Mouse (Mus musculus) skeletal muscle tissue, adult 2 months (tissue): ENCODE data around the gene Strn4.

Experiments used
- DNase-seq: peaks from one replicate; pipeline ENCODE4 v3.0.0-alpha.2; 2012; ENCODE audit warnings: low read depth, low spot score

The Strn4 gene

DNA sequence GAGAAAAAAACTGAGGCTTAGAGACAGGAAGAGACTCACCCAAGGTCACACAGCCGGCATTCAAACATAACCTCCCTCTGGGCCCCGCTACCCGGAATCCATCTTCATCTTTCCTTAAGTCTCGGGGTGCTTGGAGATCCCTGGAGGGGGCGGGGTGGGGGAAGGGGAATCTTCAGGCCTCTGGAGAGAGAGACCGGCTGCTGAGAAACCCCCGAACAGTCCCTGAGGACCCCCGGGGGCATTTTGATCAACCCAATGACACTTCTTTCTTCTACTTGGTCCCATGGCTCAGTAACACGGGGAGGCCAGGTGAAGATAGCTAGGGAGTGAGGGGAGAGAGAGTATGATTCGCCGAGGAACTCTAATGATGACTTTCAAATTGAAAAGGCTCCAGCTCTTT, 60.3 kb downstream of the Strn4 start:
- DNase-seq, result no peak

DNA sequence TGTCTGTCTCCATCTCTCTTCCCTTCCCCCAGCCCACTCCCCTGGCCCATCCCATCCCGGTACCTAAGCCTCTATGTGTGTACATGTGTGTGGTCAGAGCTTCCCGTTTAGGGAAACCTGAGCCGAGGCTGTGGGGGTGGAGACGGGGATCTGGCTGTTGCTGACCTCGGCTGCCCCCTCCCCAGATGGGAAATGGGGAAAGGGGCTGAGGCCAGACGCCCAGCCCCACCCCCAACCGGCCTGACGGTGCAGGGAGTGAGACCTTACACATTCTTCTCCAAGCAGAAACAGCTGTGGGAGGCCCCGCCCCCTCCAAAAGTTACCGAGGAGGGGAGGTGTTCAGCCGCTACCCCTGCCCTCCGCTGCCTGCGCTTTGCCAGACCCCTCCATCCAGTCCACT, 60.9 kb downstream of the Strn4 start:
- DNase-seq, result no peak

DNA sequence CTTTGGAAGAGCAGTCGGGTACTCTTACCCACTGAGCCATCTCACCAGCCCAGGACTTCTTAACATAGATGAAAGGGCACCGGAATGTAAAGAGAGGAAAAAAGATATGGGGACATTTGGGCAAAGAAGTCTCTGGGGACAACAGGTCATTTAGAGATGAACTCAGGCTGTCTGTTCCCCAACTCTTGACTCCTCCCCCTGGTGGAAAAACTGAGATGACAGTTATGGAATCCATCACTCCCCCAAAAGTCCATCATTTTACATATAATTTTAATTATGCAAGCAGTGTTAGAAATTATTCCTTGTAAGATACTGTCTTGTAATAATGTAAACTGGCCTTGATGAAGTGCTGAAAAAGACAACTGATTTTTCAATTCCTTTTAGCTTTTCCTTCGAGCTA, 62.0 kb downstream of the Strn4 start:
- DNase-seq, result no peak

DNA sequence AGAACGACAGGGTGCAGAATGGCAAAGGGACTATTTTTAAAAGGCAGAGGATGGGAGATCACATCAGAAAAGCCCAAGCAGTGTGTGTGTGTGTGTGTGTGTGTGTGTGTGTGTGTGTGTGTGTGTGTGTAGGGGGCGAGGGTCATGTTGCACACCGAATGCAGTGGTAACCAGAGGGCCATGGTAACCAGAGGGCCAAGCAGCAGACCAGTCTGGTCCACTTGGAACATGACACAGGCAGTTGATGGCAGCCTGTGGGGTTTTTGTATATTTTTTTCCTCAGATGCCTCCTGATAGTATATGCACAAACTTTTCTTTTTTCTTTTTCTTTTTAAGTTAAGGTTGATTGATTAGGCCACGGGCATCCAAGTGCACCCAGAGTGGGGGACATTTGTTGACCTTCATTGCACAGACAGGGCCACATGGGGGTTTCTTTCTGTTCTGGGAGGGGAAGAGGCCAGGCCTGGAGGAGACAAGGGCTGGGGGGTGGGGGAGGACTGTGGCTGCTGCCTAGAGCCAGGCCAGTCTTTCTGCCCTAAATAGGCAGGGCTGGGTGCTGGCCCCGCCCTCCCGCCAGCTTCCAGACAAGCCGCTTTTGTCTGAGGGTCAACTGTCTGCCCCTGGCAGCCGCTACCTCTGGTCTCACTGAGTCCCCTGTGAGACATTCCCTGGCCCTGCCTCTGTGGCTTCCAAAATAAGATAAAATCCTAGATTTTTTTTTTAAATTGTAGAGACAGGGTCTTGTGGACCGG, 64.3 kb downstream of the Strn4 start:
- DNase-seq, result no peak

DNA sequence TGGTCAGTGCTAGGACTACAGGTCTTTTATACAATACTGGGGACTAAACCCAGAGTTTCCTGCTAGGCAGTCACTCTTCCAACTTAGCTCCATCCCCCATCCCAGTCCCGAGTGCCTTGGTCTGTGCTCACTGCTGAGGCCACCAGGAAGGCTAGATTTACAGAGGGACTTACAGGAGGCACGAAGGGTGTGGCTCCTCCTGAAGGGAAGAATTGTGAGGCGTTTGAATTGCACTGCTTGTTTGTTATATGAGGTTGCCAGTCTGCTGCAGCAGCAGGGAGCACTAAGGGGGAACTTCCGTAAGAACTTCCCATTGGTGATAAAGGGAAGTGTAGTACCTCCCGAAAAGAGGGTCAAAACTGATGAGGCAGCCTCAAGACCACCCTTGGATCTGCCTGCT, 64.9 kb downstream of the Strn4 start:
- no peak for DNase-seq

DNA sequence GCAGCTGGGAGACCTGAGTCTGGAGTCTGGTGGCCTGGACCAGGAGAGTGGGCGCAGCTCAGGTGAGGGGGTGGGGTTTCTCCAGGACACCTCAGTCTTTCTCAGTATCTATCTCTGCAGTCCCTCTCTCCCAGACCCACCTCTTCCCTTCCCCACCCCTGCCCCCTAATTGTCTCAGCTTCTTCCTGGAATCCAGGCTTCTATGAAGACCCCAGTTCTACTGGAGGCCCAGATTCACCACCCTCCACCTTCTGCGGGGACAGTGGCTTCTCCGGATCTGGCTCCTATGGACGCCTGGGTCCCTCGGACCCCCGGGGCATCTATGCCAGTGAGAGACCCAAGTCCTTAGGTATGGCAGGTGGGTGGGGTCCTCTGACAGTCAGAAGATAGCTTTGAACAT, 67.5 kb downstream of the Strn4 start:
- DNase-seq, result no peak

DNA sequence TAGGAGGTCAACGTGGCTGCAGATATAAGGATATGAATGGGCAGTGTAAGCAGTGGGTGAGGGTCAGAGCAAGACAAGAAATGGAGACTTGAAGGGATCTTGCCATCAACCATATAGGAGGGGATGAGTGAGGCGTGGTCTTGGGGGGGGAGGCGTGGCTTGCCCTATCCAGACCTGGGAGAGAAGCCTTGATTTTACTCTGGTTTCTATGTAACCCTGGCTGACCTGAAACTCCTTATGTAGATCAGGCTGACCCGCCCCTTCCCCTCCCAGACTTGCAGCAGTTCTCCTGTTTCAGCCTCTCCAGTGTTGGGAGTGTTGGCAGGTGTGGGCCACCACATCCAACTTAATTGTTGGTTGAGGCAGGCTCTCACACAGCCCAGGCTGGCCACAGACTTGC, 68.6 kb downstream of the Strn4 start:
- no peak for DNase-seq

DNA sequence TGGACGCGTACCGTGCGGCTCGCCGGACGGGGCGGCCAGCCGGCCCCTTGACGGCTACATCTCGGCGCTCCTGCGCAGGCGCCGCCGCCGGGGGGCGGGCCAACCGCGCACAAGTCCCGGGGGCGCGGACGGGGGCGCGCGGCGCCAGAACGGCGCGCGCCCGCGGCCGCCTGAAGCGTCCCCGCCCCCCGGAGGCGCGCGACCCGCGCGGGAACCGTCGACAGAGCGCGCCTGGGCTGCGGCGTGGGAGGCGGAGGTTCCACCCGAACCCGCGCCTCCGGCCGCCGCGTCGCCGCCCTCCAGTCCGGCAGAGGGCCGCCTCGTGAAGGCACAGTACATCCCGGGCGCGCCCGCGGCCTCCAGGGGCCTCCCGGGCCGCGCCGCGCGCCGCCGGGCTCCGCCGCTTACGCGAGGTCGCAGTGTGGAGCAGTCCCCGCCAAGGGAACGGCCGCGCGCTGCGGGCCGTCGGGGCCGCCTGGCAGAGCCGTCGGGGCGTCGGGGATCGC, 69.6 kb downstream of the Strn4 start:
- no peak for DNase-seq

DNA sequence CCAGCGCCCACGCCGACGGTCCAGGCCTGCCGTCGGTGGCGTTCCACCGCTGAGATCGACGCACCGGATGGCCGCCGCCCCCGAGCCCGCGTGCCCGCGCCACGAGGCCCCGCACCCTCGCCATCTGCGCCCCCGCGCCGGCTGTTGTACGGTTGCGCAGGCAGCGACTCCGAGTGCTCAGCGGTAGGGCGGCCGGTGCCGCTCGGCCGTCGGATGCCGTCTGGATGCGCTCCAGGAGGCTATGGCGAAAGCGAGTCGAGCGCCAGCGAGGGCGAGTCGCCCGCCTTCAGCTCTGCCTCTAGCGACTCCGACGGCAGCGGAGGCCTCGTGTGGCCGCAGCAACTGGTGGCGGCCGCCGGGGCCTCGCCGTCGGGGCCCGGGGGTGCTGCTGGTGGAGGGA, 70.2 kb downstream of the Strn4 start:
- DNase-seq, result no peak
